Mouse (Mus musculus): ENCODE data around the gene Dip2c.

The Dip2c gene

DNA sequence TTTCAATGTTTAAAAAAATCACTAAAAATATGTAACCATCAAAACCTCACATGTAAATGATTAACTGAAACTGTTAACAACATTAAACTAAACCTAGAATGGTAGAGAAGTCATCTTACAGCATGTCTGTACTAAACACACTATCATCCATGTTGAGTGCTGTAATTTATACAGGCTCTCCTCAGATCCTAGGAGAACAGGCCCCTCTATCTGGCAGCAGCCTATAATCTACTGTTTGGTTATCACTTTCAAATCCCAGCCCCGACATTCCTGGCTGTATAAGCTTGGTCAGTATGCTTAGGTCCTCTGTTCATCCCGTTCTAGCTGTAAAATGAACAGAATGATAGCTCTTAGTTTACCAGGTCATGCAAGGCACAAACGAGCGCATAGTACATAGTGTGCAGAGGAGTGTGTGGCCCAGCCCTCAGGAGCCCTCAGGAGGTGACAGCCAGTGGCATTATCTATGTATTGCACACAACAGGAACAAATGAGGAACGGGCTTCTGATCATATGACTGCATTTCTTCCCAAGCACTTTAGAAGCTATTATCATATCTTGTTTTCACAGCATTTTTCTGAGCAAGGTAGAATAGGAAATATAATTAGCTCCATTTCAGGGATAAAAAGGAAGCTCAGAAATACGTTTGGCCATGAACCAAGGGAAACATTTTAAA, 437.3 kb downstream of the Dip2c start:
- no peak for DNase-seq (ENCODE audit: extremely low spot score, low spot score)

DNA sequence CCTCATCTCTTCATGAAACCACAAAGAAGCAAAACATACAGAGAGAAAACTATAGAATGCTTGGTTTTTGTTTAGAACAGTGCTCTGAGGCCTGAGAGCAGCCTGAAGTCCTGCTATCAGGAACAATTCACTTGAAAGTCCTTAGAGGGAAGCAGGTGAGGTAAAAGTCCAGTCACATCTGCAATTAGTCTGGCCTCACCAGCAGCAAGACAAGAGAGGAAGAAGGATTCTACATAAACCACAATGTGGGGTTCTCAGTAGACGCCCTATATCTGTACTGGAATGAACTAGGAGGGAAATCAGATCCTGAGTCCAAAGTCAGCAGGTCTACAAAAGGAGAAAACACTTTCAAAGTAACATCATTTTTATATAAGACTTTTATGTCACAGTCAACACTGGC, 438.9 kb downstream of the Dip2c start:
- no peak for DNase-seq (ENCODE audit: extremely low spot score, low spot score)
